Mouse (Mus musculus) liver, embryonic 14.5 days (tissue): ENCODE measurements around the gene Ranbp6. TPM values are rescaled to one million over a fixed set of nuclear protein-coding genes. Genes with fewer than 3 reads are reported as not detected.
A peak's percentile ranks its signal among the peaks of the same experiment; 100 is the strongest.

Source experiments
- ATAC-seq: fragments of 200-750 bp; cut with Nextera tagmentation; 2 replicates; pipeline ENCODE4 v1.8.0; 2017; ENCODE audit warnings: moderate number of reproducible peaks, mild to moderate bottlenecking, moderate library complexity; ENCODE audit not compliant: insufficient read depth
- DNase-seq, 3 experiments: peaks; one replicate each; pipeline ENCODE4 v3.0.0-alpha.2; 2012 to 2013; ENCODE audit warnings: low read depth in 3 of 3, low spot score in 3 of 3
- H3K27ac ChIP-seq: fragments of 300-500 bp; sonication (generic); 2 replicates; pipeline ENCODE4 v1.5.1; 2014; ENCODE audit warnings: moderate library complexity, mild to moderate bottlenecking, control low read depth, inconsistent platforms
- H3K27me3 ChIP-seq: fragments of 300-500 bp; sonication (generic); 2 replicates; pipeline ENCODE4 v1.6.1; 2014; ENCODE audit warnings: mild to moderate bottlenecking, low read length, moderate library complexity; ENCODE audit not compliant: control insufficient read depth, insufficient read depth
- H3K36me3 ChIP-seq: fragments of 300-500 bp; sonication (generic); replicated peaks from 2 replicates; pipeline ENCODE4 v1.6.1; 2014; ENCODE audit warnings: low read depth; ENCODE audit not compliant: control insufficient read depth, insufficient read depth
- H3K4me1 ChIP-seq, 2 experiments: fragments of 200-500 bp in 1 of 2; fragments of 300-500 bp in 1 of 2; sonication (generic) in 1 of 2; replicated peaks; 2 replicates each; pipeline ENCODE4 v1.6.1; 2012 to 2014; ENCODE audit warnings: antibody characterized with exemption in 1 of 2, inconsistent platforms in 1 of 2, low read length in 1 of 2; ENCODE audit not compliant: control insufficient read depth in 2 of 2, insufficient read depth in 2 of 2
- H3K4me2 ChIP-seq: fragments of 300-500 bp; sonication (generic); 2 replicates; pipeline ENCODE4 v1.6.1; 2014; ENCODE audit warnings: low read depth, mild to moderate bottlenecking, control low read depth, moderate library complexity
- H3K4me3 ChIP-seq, 2 experiments: fragments of 200-500 bp in 1 of 2; fragments of 300-500 bp in 1 of 2; sonication (generic) in 1 of 2; 2 replicates each; pipeline ENCODE4 v1.5.1; 2012 to 2014; ENCODE audit warnings: low read depth in 2 of 2, low read length in 2 of 2, mild to moderate bottlenecking in 2 of 2, control low read depth in 1 of 2, inconsistent platforms in 1 of 2, moderate library complexity in 1 of 2; ENCODE audit not compliant: insufficient read depth in 1 of 2
- H3K9ac ChIP-seq: fragments of 300-500 bp; sonication (generic); replicated peaks from 2 replicates; pipeline ENCODE4 v1.6.1; 2014; ENCODE audit warnings: mild to moderate bottlenecking, control low read depth, moderate library complexity
- H3K9me3 ChIP-seq: fragments of 300-500 bp; sonication (generic); 2 replicates; pipeline ENCODE4 v1.6.1; 2016; ENCODE audit warnings: low read length, mixed read lengths; ENCODE audit not compliant: control insufficient read depth
- CTCF ChIP-seq: IDR thresholded peaks from 2 replicates; pipeline ENCODE4 v1.5.1; 2016; ENCODE audit warnings: antibody characterized with exemption, low read depth, control low read depth
- EP300 ChIP-seq: IDR thresholded peaks from 2 replicates; pipeline ENCODE4 v1.6.1; 2016; ENCODE audit warnings: antibody characterized with exemption, low read depth
- WGBS: fragments of 180-500 bp; shearing (Covaris S2); extraction: QIAGEN DNeasy Blood & Tissue Kit; methylation state at CpG from one replicate; pipeline ENCODE4 v1.1.7; 2014; ENCODE audit not compliant: insufficient replicate concordance; 5-methylcytosine and 5-hydroxymethylcytosine counted together
- polyA plus RNA-seq, 2 experiments: library from polyadenylated mRNA; depleted of rRNA in 1 of 2; stranded (reverse) in 1 of 2; unstranded in 1 of 2; fragments of >200 nt; fragmentation: Nextera tagmentation in 1 of 2; extraction: Ambion mirVana in 1 of 2; gene quantifications; 2 replicates each; pipeline versions ENCODE4 v1.2.1 to v1.2.3; 2012 to 2014

The Ranbp6 gene
- polyA plus RNA-seq, 2 experiments: 4.3 to 6.2 TPM

DNA sequence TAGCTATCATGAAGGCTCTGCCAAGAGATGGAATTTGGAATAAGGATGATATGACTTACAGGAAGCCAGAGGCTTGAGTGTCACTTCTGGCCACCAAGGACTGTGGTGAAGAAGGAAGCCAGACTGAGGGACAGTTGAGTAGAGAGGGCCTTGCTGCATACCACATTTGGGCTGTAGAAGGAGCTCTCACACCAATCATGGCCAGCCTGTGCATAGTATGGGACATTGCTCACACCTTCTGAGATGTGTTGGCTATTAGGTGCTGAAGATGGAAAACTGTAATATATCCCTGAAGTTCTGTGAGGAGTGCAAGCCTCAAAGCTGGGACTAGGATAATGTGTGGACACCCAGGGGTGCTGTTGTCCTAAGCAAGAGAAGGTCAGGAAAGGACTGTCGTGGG lies 13.9 kb upstream of the Ranbp6 start:
- DNase-seq (no peak), ATAC-seq (no peak)
- Histone ChIP-seq H3K4me2 (no peak overlapping the region), H3K27me3 (no peaks in the 10 kb centered on the region), H3K4me1 (no peaks in the 10 kb centered on the region; a peak in 1 of 4 replicates), H3K4me3 (no peak overlapping the region), H3K9ac (no peak overlapping the region), H3K27ac (no peak overlapping the region), H3K36me3 (no peaks in the 10 kb centered on the region), H3K9me3 (no peaks in the 10 kb centered on the region)
- TF ChIP-seq EP300 (no peak), CTCF (peak; percentile 63)
- whole genome bisulfite sequencing: 31% methylated on average over 1 of the region's 1 CpGs

DNA sequence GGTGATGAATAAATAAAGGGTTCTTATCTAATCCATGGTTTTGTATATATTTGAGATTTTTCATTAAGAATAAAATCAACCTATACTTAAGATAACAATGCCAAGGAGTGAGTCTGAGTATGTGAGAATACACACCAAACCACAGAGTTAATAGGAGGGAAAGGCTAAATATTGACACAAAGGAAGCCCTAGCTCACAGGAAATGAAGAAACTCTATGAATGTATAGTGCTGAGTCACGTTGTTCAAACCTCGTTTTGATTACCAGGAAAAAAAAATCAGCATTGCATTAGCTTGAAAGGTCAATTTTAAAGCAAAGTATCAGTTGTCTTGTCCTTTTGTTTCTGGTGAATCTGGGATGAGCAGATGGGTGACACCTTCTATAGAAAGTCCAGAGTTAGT lies 12.2 kb upstream of the Ranbp6 start:
- Histone ChIP-seq H3K4me3 (no peak overlapping the region), H3K4me2 (no peak overlapping the region), H3K27ac (no peak overlapping the region), H3K27me3 (no peaks in the 10 kb centered on the region), H3K9me3 (no peaks in the 10 kb centered on the region), H3K9ac (no peak overlapping the region), H3K36me3 (no peaks in the 10 kb centered on the region), H3K4me1 (no peaks in the 10 kb centered on the region; a peak in 1 of 4 replicates)
- ATAC-seq (no peak), DNase-seq (no peak)
- 3% methylated on average over 2 of the region's 2 CpGs for WGBS
- TF ChIP-seq CTCF: no peak
- no peak for TF ChIP-seq EP300

DNA sequence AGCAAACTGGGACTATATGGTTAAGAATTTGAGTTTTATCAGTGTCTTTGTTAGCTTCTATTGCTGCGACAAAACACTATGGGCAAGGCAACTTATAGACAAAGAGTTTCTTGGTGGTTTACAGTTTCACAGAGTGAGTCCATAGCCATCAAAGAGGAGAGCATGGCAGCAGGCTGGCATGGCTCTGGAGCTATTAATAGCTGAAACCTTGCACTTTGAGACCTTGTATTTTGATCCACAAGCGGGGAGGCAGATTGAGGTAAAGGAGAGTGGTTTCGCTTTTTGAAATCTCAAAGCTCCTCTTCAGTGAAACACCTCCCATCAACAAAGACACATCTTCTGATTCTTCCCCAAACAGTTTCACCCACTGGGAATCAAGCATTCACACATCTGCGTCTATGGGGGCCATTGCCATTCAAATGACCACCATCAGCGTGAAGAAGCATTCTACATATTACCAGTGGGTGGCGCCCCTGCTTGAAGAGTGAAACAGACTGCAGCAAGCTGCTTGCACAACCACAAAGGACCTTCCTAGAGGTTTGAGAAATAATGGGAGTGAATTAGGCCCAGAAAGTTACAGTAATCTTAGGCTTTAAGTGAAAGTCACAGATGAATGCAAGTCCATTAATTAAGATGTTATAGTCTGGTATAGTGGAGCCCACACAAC lies 11.4 kb upstream of the Ranbp6 start:
- 47% methylated on average over 6 of the region's 6 CpGs for WGBS
- DNase-seq: peak in 1 of 3 experiments; percentile 38
- H3K27ac ChIP-seq: no peak overlapping the region

DNA sequence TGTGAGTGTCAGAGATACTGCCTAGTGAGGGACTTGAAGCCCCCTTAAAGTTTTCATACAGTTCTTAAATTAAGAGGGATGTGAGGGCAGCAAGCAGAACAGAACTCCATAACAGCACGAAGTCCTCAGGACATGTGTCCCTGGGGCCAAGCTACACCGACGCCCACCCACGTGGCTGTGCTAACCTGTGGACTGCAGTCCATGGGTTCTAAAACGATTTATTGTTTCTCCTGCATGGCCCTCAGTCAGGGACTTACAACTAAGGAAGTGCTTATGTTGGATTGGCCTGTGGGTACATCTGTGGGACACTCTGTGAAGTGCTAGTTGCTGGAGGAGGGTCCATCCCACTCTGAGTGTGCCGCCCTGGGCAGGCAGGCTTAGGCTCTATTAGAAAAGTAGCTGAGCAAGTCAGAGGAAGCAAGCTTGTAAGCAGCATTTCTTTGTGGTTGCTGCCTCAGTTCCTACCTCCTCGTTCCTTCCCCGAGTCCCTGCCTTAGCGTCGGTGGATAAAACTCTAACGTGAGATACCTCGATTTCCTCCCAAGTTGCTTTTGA lies 10.8 kb upstream of the Ranbp6 start:
- ATAC-seq (no peak), DNase-seq (no peak)
- H3K27me3 ChIP-seq: no peaks in the 10 kb centered on the region
- TF ChIP-seq EP300 (no peak), CTCF (no peak)
- no peaks in the 10 kb centered on the region for H3K9me3 ChIP-seq
- H3K4me3 ChIP-seq: no peak overlapping the region
- H3K36me3 ChIP-seq: no peaks in the 10 kb centered on the region
- H3K4me2 ChIP-seq: no peak overlapping the region
- no peak overlapping the region for H3K9ac ChIP-seq
- no peaks in the 10 kb centered on the region; a peak in 1 of 4 replicates for H3K4me1 ChIP-seq
- H3K27ac ChIP-seq: no peak overlapping the region
- 50% methylated on average over 12 of the region's 12 CpGs for WGBS

More for the DNA sequence above, 11.4 kb upstream of the Ranbp6 start:
- Histone ChIP-seq H3K4me3 (no peak overlapping the region), H3K4me2 (no peak overlapping the region), H3K9me3 (no peaks in the 10 kb centered on the region), H3K36me3 (no peaks in the 10 kb centered on the region), H3K27me3 (no peaks in the 10 kb centered on the region), H3K4me1 (no peaks in the 10 kb centered on the region; a peak in 1 of 4 replicates), H3K9ac (no peak overlapping the region)
- no peak for ATAC-seq
- no peak for TF ChIP-seq EP300
- TF ChIP-seq CTCF: peak; percentile 76

DNA sequence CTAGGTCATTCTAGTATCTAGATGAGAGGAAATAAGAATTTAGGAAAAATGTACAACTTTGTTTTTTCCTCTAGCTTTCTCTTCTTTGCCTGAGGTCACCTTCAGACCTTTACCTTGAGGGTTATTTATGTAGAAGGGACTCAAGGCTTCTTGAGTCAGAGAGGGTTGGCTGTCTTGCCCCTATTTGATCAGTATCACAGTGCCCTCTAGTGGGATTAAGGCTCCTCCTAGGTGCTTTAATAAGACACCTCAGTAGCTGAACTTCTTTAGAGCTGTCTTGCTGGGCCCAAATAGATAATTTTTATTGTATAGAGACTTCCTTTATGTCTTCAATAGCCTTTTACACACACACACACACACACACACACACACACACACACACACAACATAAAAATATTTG lies 8.2 kb upstream of the Ranbp6 start:
- TF ChIP-seq EP300: no peak
- peak; percentile 54 for TF ChIP-seq CTCF
- Histone ChIP-seq H3K27ac (no peak overlapping the region), H3K9me3 (no peaks in the 10 kb centered on the region), H3K4me1 (no peaks in the 10 kb centered on the region; a peak in 1 of 4 replicates), H3K36me3 (no peaks in the 10 kb centered on the region), H3K4me2 (no peak overlapping the region), H3K27me3 (no peaks in the 10 kb centered on the region), H3K9ac (no peak overlapping the region), H3K4me3 (no peak overlapping the region)
- ATAC-seq: no peak
- peak in 1 of 3 experiments; percentile 45 for DNase-seq
